Mouse (Mus musculus): ENCODE measurements around the gene Arhgef7. TPM values are rescaled to one million over a fixed set of nuclear protein-coding genes. Genes with fewer than 3 reads are reported as not detected.

Gene Arhgef7
- 27.3 and 29.0 TPM in 2 replicates for polyA plus RNA-seq (2015; fragmentation: Nextera tagmentation; extraction: Ambion mirVana)

DNA sequence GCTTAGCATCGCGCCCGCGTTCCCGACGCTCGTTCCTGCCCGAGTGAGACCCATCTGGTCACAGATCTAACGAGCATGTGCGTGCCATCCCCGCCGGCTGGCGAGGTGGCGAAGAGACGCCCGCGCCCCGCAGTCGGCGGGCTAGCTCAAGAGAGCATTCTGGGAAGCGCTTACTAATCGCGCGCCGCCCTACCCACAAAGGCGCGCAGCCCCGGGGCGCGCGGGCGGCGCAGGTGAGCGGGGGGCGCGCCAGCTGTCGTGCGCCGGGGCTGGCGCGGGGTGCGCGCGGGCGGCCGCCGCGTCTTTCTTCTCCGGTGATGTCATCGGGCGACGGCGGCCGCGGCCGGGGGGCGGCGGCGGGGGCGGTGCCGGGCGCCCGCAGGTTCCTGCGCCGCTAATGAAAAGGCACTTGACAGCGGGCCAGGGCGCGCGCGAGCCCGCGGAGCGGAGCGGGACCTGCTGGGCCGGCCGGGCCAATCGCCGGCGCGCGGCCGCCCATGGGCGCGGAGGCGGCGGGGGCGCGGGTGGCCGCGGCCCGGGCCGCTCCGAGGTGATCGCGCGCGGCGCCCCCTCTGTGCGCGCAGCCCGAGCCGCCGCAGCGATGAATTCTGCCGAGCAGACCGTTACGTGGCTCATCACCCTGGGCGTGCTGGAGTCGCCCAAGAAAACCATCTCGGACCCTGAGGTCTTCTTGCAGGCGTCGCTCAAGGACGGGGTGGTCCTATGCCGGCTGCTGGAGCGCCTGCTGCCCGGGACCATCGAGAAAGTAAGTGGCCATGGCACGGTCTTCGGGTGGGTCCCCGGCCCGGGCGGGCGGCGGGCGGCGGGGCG is at the start of gene Arhgef7:
Arhgef7 (plus strand) TSS at position 71 of the 831 bp plus-strand sequence.
- Histone ChIP-seq H3K4me1 (replicated peaks; ENCODE audit: insufficient read depth, low read length) (no peaks in the 10 kb centered on the region), H3K27me3 (ENCODE audit: insufficient read depth, low read length) (peaks cover 37% of the 10 kb centered on the region), H3K9me3 (replicated peaks; ENCODE audit: low read length) (no peaks in the 10 kb centered on the region), H3K27ac (no peak within 1 kb of the TSS), H3K4me3 (replicated peaks; ENCODE audit: low read depth, low read length) (peak within 1 kb of the TSS; percentile 59), H3K9ac (ENCODE audit: low read depth, low read length) (peak within 1 kb of the TSS; percentile 40; the same call in 1 of the 2 replicates), H3K36me3 (ENCODE audit: insufficient read depth, low read length) (no peaks in the 10 kb centered on the region), H3K4me2 (ENCODE audit: low read length) (peak within 1 kb of the TSS; percentile 97)
- ATAC-seq (replicated peaks; ENCODE audit: low FRiP score, low read depth) (peak; percentile 45), DNase-seq (ENCODE audit: low spot score) (no peak)
- no peak for TF ChIP-seq CTCF (IDR thresholded peaks at IDR 0.05; ENCODE audit: low read depth)
- WGBS = under 1% methylated on average over 122 of the region's 127 CpGs

DNA sequence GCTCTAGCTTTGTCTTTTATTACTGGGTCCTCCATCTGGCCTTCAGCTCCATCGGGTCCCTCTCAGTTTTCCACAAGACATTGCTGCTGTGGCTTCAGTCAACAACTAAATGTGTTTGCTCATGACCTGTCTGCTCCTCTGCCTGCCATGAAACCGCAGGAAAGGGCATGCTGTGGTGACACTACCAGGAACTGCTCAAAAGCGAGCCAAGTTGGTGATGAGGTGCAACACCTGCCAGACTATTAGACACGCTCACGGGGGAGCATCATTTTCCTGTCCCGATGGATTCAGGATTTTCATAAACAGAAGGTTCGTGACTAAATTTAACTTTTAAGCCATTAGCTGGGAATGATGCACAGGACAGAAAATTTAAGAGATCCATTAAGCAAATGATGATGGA is 43.0 kb upstream of the Arhgef7 start:
- ATAC-seq (replicated peaks; ENCODE audit: low FRiP score, low read depth) = no peak
- 80% methylated on average over 7 of the region's 7 CpGs for WGBS
- no peaks in the 10 kb centered on the region for H3K36me3 ChIP-seq (ENCODE audit: insufficient read depth, low read length)
- no peak overlapping the region for H3K27ac ChIP-seq
- no peak overlapping the region for H3K9ac ChIP-seq (ENCODE audit: low read depth, low read length)
- H3K9me3 ChIP-seq (replicated peaks; ENCODE audit: low read length) = no peaks in the 10 kb centered on the region
- no peak overlapping the region for H3K4me2 ChIP-seq (ENCODE audit: low read length)
- no peaks in the 10 kb centered on the region for H3K4me1 ChIP-seq (replicated peaks; ENCODE audit: insufficient read depth, low read length)
- no peak overlapping the region for H3K4me3 ChIP-seq (replicated peaks; ENCODE audit: low read depth, low read length)
- no peaks in the 10 kb centered on the region for H3K27me3 ChIP-seq (ENCODE audit: insufficient read depth, low read length)
- TF ChIP-seq CTCF (IDR thresholded peaks at IDR 0.05; ENCODE audit: low read depth) = no peak
- no peak for DNase-seq (ENCODE audit: low spot score)

DNA sequence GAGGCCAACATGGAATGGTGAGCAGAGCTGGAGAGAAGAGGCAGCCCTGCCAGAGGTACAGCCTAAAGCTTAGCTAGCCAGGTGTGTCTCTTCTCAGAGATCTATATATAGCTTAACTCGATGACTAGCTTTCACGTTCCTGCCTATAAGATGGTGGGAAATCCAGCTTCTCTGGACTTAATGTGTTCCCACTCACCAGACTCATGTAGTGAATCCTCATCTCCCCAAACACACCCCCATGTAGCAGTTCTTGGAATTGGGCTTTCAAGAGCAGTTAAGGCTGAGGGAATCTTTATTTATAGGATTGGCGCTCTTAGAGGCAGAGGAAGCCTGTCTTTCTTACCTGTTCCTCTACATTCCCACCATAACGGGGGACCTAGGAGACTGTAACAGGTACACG is 40.3 kb upstream of the Arhgef7 start:
- H3K4me1 ChIP-seq (replicated peaks; ENCODE audit: insufficient read depth, low read length) = no peaks in the 10 kb centered on the region
- no peaks in the 10 kb centered on the region for H3K27me3 ChIP-seq (ENCODE audit: insufficient read depth, low read length)
- H3K9ac ChIP-seq (ENCODE audit: low read depth, low read length) = no peak overlapping the region
- H3K4me3 ChIP-seq (replicated peaks; ENCODE audit: low read depth, low read length) = no peak overlapping the region
- H3K9me3 ChIP-seq (replicated peaks; ENCODE audit: low read length) = no peaks in the 10 kb centered on the region
- H3K36me3 ChIP-seq (ENCODE audit: insufficient read depth, low read length) = no peaks in the 10 kb centered on the region
- H3K27ac ChIP-seq = no peak overlapping the region
- DNase-seq (ENCODE audit: low spot score) (no peak), ATAC-seq (replicated peaks; ENCODE audit: low FRiP score, low read depth) (no peak)
- H3K4me2 ChIP-seq (ENCODE audit: low read length) = no peak overlapping the region
- 95% methylated on average over 5 of the region's 5 CpGs for WGBS
- no peak for TF ChIP-seq CTCF (IDR thresholded peaks at IDR 0.05; ENCODE audit: low read depth)

DNA sequence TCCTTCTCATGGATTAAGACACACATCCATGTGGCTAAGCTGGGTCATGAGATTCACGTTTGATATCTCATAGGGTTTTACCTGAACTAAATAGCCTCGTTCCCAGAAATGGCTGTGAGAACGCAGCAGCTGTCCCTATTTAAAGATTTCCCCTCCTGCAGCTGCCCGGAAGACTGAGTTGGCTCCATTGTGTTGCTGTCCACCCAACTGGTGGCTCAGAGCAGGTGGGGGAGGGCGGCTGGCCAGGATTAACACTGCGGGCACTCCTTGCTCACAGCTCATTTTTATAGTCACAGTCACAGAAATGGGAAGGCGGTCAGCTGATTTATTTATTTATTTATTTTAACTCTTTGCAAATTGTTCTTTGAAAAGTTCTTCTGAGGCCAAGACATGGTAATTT is 37.6 kb upstream of the Arhgef7 start:
- H3K4me3 ChIP-seq (replicated peaks; ENCODE audit: low read depth, low read length) = no peak overlapping the region
- no peaks in the 10 kb centered on the region for H3K9me3 ChIP-seq (replicated peaks; ENCODE audit: low read length)
- 60% methylated on average over 7 of the region's 7 CpGs for WGBS
- no peak for TF ChIP-seq CTCF (IDR thresholded peaks at IDR 0.05; ENCODE audit: low read depth)
- no peak overlapping the region for H3K27ac ChIP-seq
- H3K4me1 ChIP-seq (replicated peaks; ENCODE audit: insufficient read depth, low read length) = no peaks in the 10 kb centered on the region
- DNase-seq (ENCODE audit: low spot score) (no peak), ATAC-seq (replicated peaks; ENCODE audit: low FRiP score, low read depth) (no peak)
- no peaks in the 10 kb centered on the region for H3K27me3 ChIP-seq (ENCODE audit: insufficient read depth, low read length)
- no peaks in the 10 kb centered on the region for H3K36me3 ChIP-seq (ENCODE audit: insufficient read depth, low read length)
- H3K4me2 ChIP-seq (ENCODE audit: low read length) = no peak overlapping the region
- H3K9ac ChIP-seq (ENCODE audit: low read depth, low read length) = no peak overlapping the region

DNA sequence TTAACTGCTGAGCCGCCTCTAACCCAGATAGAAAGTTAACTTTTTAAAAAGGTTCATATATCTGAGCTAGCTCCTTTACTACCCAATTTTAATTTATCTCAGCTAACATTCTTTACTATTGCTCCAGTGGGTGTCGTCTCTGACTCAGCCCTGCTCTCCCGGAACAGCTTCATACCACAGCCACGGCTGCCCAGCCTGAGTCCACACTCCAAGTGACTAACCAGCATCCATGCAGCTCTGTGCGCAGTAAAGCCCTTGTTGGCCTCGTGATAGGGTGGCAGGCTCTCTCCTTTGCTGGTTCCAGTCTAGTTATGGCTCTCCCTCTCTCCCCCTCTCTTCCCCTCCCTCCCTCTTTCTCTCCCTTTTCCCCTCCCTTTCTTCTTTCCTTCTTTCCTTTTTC is 36.2 kb upstream of the Arhgef7 start:
- Histone ChIP-seq H3K4me3 (replicated peaks; ENCODE audit: low read depth, low read length) (no peak overlapping the region), H3K36me3 (ENCODE audit: insufficient read depth, low read length) (no peaks in the 10 kb centered on the region), H3K9ac (ENCODE audit: low read depth, low read length) (no peak overlapping the region), H3K4me1 (replicated peaks; ENCODE audit: insufficient read depth, low read length) (no peaks in the 10 kb centered on the region), H3K9me3 (replicated peaks; ENCODE audit: low read length) (no peaks in the 10 kb centered on the region), H3K4me2 (ENCODE audit: low read length) (no peak overlapping the region), H3K27me3 (ENCODE audit: insufficient read depth, low read length) (no peaks in the 10 kb centered on the region), H3K27ac (no peak overlapping the region)
- TF ChIP-seq CTCF (IDR thresholded peaks at IDR 0.05; ENCODE audit: low read depth) = no peak
- no peak for DNase-seq (ENCODE audit: low spot score)
- no peak for ATAC-seq (replicated peaks; ENCODE audit: low FRiP score, low read depth)
- WGBS = 84% methylated on average over 6 of the region's 6 CpGs

DNA sequence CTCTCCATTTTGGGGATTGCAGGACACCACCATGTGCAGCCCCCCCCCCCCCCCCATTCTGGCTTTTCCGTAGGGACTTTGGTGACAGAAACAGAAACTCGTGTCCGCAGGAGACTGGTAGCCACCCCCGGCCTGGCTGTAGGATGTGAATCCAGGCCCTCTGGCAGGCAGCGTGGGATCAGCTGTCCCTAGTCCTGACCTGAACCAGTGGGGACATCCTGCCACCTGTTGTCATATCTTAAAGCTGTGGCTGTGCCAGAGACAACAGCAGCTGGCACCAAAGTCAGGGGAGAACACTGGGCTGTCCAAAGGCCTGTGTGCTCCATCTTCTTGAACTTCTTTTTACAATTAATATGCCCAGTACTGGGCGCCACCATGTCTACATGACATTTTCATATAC is 35.8 kb upstream of the Arhgef7 start:
- Histone ChIP-seq H3K27me3 (ENCODE audit: insufficient read depth, low read length) (no peaks in the 10 kb centered on the region), H3K9me3 (replicated peaks; ENCODE audit: low read length) (no peaks in the 10 kb centered on the region), H3K4me1 (replicated peaks; ENCODE audit: insufficient read depth, low read length) (no peaks in the 10 kb centered on the region), H3K9ac (ENCODE audit: low read depth, low read length) (no peak overlapping the region), H3K27ac (no peak overlapping the region), H3K4me2 (ENCODE audit: low read length) (no peak overlapping the region), H3K36me3 (ENCODE audit: insufficient read depth, low read length) (no peaks in the 10 kb centered on the region), H3K4me3 (replicated peaks; ENCODE audit: low read depth, low read length) (no peak overlapping the region)
- 83% methylated on average over 6 of the region's 6 CpGs for WGBS
- ATAC-seq (replicated peaks; ENCODE audit: low FRiP score, low read depth) = no peak
- DNase-seq (ENCODE audit: low spot score) = no peak
- no peak for TF ChIP-seq CTCF (IDR thresholded peaks at IDR 0.05; ENCODE audit: low read depth)

Data from kidney, postnatal 0 days (tissue).